Mouse (Mus musculus): ENCODE results near the gene Mettl4. TPM values are rescaled to one million over a fixed set of nuclear protein-coding genes. Genes with fewer than 3 reads are reported as not detected.

Gene Mettl4
- 1 to 10 TPM in 1 of 2 experiments, under 1 TPM in 1; 0.32 to 2.6 TPM for polyA plus RNA-seq (2012; fragmentation: generic; extraction: Trizol)

GRCm38 (mm10) chr17:94749466-94750135 lies at the start of gene Mettl4:
Mettl4 (minus strand) TSS chr17:94750019.

Measured in C3H10T1/2 (cell line).